Mouse (Mus musculus) bone marrow macrophage, adult 2 months (primary cell): Measurements from ENCODE around the gene Exoc6. TPM values are rescaled to one million over a fixed set of nuclear protein-coding genes. Genes with fewer than 3 reads are reported as not detected.

ENCODE experiments used
- H3K27ac ChIP-seq: 2 replicates; pipeline ENCODE4 v1.5.1; 2012; ENCODE audit warnings: low read depth, low read length; ENCODE audit not compliant: insufficient read depth
- H3K4me1 ChIP-seq: 2 replicates; pipeline ENCODE4 v1.6.1; 2012; ENCODE audit warnings: low read length; ENCODE audit not compliant: control insufficient read depth, insufficient read depth
- H3K4me3 ChIP-seq: 2 replicates; pipeline ENCODE4 v1.5.1; 2012; ENCODE audit warnings: mild to moderate bottlenecking, low read length, moderate library complexity; ENCODE audit not compliant: insufficient read depth
- CTCF ChIP-seq: IDR thresholded peaks from 2 replicates; pipeline ENCODE4 v1.5.1; 2012; ENCODE audit warnings: low read depth, mild to moderate bottlenecking, low read length, moderate library complexity
- POLR2A ChIP-seq: IDR thresholded peaks from 2 replicates; pipeline ENCODE4 v1.6.1; 2012; ENCODE audit warnings: mild to moderate bottlenecking, low read depth, low read length, borderline replicate concordance
- polyA plus RNA-seq: library from polyadenylated mRNA; stranded (reverse); fragments of >200 nt; gene quantifications from 2 replicates; pipeline ENCODE4 v1.2.4, GENCODE M21; 2012; ENCODE audit not compliant: missing spikeins, insufficient read depth, insufficient read length

Gene Exoc6
- polyA plus RNA-seq = 26.0 and 26.6 TPM in 2 replicates

DNA sequence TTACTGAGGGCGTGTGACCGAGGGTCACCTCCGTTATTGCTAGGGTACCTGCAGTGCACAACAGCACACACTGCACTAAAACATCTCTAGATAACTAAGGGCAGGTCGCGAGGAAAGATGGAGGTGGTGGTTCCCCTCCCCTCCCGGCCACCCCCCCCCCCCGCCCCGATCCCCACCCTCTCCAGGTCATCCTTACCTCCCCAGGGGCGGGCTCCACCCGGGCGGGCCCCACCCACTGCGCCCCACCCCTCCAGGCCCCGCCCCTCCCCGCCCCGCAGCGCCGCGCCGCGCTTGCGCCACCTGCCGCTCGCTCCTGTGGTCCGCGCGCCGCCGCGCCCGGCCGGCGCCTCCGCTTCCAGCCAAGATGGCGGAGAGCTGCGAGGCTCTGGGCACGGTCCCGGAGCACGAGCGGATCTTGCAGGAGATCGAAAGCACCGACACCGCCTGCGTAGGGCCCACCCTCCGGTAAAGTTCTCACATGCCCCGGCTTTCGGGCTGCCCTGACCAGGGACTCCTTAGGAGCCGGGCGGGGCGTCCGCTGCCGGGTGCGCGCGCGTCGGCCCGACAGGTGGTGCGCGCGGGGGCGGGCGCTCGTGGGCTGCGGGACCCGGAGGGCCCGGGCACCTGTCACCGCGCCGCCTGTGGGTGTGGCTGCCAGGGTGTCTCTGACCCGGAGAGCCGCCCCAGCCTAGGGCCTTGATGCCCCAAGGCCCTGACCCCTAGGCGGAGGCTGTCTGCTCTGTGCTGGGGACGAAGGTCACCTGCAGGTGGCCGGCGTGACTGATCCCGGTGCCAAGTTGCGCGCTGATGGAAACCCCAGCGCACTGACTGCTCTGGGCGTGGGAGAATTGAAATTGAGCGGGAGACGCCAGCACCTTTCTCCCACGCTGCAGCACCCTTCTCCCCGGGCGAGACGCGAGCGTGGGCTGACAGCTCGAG lies at the start of gene Exoc6:
Exoc6 (plus strand) TSS at position 318 of the 939 bp plus-strand sequence.
- Histone ChIP-seq H3K4me3 (peak within 1 kb of the TSS; percentile 72), H3K27ac (peak within 1 kb of the TSS; percentile 29; the same call in 1 of the 2 replicates), H3K4me1 (peaks cover 50% of the 10 kb centered on the region)
- TF ChIP-seq POLR2A (0 out of 2 replicates have a peak, but pooled peaks have one; percentile 24), CTCF (no peak)

DNA sequence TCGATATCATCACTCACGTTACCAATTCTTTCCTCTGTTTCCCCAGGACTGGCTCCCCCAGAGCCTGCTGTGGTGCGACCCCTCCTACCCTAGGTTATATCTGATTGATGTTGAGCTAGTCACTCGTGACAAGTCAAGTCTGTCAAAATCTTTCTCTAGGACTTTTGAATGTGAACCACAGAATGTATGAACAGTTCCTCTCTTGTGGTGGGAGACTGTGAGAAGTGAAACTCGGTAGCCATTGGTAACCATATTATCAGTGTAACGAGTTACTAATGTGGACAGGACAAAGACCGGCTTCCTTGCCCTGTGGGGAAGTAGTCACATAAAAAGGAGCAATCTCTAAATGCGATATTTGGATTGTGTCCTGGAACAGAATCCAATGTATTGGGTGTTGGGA lies 47.2 kb upstream of the Exoc6 start:
- H3K4me3 ChIP-seq = no peak overlapping the region
- H3K4me1 ChIP-seq = peaks cover 23% of the 10 kb centered on the region
- H3K27ac ChIP-seq = peak overlapping the region; percentile 57
- no peak for TF ChIP-seq CTCF
- no peak for TF ChIP-seq POLR2A

DNA sequence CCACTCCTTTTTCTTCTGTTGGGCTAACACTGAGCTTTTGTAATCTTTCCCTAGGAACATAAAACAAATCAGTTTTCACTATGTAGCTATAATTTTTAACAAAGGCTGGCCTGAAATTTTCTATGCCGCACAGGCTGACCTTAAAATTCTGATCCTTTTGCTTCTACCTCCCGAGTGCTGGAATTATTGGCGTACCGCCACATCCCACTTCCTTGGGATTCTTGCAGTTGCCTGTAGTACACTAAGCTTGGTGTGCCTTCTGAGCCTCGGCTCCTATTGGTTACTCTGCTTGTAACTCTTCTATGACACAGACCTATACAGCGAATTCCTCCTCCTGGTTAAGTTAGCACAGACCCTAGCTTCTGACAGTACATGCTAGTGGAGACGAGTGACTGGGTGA lies 44.2 kb upstream of the Exoc6 start:
- H3K4me3 ChIP-seq = no peak overlapping the region
- peaks cover 36% of the 10 kb centered on the region for H3K4me1 ChIP-seq
- no peak overlapping the region for H3K27ac ChIP-seq
- TF ChIP-seq POLR2A = no peak
- no peak for TF ChIP-seq CTCF

DNA sequence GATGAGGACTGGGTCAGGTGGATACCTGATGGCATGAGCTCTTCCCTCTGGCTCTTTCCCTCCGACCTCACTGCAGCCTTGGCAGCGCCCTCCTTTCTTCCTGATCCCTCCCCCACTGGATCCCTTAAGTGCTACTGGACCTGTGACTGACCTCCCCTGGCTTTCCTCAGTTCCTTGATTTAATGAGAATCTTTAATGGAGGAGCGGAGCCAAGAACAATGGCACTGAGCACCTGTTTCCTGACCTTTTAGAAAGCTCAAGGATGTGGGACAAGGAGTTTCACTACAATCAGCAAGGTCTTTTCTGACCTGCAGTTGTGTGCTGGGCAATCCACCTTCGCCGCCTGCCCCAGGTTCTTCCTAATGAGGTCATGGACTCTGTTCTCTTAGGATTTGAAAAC lies 43.6 kb upstream of the Exoc6 start:
- Histone ChIP-seq H3K4me3 (no peak overlapping the region), H3K27ac (no peak overlapping the region), H3K4me1 (peaks cover 41% of the 10 kb centered on the region)
- TF ChIP-seq POLR2A (no peak), CTCF (no peak)

DNA sequence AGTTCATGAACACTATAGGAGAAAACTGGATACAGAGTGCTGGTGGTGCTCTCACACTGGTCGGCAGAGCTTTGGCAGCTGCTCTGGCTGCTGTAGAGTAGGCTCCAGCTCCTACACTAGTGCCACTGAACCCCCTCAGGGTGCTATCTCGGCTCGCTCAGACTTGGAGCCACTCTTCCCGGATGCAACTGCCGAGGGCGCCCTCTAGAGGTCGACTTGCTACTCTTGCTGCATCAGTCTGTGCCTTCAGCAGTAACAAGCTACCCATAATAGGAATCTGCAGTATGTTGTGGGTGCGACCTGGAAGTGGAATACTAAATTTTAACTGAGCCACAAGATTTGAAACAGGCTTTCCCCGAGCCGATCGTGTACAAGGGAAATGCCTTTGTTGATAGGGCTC lies 40.5 kb upstream of the Exoc6 start:
- TF ChIP-seq CTCF (peak; percentile 68), POLR2A (no peak)
- Histone ChIP-seq H3K4me3 (no peak overlapping the region), H3K27ac (0 out of 2 replicates have a peak overlapping the region, but pooled peaks have one; percentile 28), H3K4me1 (peaks cover 26% of the 10 kb centered on the region)

DNA sequence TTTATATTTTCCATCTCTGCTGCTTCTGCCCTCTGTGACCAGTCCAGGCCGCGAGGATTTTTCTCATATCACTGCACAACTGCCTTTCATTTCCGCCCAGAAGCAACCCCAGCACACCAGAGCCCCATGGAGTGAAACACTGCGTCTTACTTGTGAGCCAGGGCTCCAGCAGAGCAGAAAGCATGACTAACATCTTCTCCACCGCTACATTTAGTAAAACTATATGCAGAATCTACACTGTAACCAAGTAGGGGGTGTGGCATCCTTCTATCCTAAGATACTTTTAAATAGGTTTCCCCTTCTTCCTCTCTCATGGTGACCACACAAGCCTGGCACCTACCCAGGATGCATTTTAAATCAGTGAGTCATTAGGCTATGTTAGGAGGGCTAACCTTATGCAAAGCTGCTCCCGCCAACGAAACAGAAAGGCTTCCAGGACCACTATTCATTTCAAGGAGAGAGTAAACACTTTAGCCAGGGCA lies 35.4 kb upstream of the Exoc6 start:
- no peak for TF ChIP-seq POLR2A
- no peak for TF ChIP-seq CTCF
- Histone ChIP-seq H3K4me1 (peaks cover 27% of the 10 kb centered on the region), H3K4me3 (peak overlapping the region; percentile 34), H3K27ac (peak overlapping the region; percentile 44)

DNA sequence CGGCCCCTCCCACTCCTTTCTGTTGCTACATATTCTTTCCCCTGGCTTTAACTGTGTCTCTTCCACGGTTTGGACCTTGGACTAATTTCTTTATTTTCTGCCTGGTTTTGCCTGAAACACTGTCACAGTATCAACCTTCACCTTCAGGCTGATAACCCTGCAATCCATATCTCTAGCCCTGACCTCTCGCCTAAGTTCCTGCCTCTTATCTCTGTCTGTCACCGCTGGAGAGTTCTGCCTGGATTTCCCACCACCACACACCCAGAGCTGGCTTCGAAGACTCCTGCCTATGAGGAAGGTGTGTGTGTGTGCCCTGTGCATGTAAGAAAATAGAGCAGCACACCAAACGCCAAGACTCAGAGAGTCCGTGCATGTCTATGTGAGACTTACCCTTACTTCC lies 32.8 kb upstream of the Exoc6 start:
- no peak overlapping the region for H3K4me3 ChIP-seq
- H3K27ac ChIP-seq = no peak overlapping the region
- H3K4me1 ChIP-seq = peaks cover 11% of the 10 kb centered on the region
- TF ChIP-seq POLR2A = no peak
- no peak for TF ChIP-seq CTCF

DNA sequence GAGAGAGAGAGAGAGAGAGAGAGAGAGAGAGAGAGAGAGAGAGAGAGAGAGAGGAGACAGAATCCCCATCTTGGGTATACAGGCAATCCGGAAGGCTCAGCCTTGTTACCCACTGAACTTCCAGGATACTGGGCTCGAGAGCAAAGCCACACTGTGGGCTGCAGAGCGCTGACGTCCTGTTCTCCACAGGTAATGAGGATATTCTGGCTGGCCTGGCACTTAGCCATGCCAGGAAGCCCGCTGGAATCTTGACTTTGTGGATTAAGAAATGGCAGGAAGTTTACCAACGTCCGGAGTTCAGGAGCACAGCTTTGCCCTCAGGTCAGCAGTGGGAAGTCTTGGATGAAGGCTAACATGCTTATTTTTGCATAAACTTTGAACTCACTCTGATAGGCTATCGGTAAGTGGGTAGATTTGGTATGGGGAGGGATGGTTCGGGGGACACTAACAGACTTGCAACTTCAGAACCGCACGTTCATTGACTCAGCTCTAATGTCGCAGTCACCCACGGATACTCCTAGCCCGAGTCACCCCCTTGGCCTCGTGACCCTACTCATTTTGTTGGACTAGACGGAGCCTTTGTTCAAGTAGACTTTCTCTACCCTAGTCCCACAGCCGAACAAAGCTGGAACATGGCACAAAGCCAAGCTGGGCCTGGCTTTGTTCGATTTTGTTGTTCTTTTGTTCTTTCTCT lies 29.3 kb upstream of the Exoc6 start:
- Histone ChIP-seq H3K4me1 (peaks cover 8% of the 10 kb centered on the region), H3K27ac (no peak overlapping the region), H3K4me3 (no peak overlapping the region)
- TF ChIP-seq POLR2A (no peak), CTCF (no peak)

DNA sequence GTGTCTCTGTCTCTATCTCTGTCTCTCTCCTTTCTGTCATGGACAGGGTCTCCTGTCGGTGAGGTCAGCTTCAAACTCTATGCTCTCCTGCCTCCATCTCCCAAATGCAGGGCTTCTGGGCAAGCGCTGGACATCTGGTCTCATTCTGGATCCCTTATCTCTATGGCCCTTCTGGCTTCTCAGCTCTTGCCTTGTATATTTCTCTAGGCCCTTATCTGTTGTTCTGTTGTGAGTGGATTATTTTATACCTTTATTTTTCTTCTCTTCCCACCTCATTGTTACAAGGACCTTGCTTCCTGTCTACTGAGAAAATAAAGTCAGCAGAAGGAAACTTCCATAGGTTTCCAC lies 28.8 kb upstream of the Exoc6 start:
- no peak overlapping the region for H3K27ac ChIP-seq
- H3K4me1 ChIP-seq = peaks cover 7% of the 10 kb centered on the region
- TF ChIP-seq CTCF = no peak
- no peak for TF ChIP-seq POLR2A
- no peak overlapping the region for H3K4me3 ChIP-seq
